Mouse (Mus musculus): ENCODE measurements at regions not wholly inside any gene's neighbourhood (a gene's known extent, or its start where the extent isn't known, plus 50 kb on each side); places are given as distances from the start of the nearest gene placed in this dataset.

- DNase-seq (ENCODE audit: low spot score in 2 of 2): no peak
These were observed 440.0 kb downstream of the Zfp536 start for GRCm38 (mm10) chr7:37333451-37333850.

GRCm38 (mm10) chr7:37335212-37335611 lies 438.2 kb downstream of the Zfp536 start:
- no peak for DNase-seq (ENCODE audit: low spot score in 2 of 2)

GRCm38 (mm10) chr7:37336171-37336850 lies 437.1 kb downstream of the Zfp536 start:
- DNase-seq (ENCODE audit: low spot score in 2 of 2): no peak

- no peak for DNase-seq (ENCODE audit: low spot score in 2 of 2)
These were observed 436.4 kb downstream of the Zfp536 start for GRCm38 (mm10) chr7:37336851-37337531.

DNA sequence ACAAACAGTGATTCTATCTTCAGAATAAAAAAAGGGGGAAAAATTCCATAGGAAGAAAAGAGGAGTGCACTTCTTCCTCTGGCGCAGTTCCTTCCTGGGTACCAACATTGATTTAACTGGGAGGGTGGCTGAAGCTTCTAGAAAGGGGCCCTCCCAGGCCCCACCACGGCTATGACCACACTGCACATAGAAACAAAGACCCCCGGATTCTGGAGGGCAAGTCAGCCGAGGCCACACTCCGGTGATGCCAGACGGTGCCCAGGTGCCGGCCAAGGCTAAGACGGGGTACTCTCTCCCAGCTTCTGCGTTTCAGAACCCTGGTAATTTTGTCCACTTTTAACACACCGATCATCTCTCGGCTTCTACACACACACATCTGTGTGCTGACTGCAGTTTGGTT lies 435.8 kb downstream of the Zfp536 start:
- DNase-seq (ENCODE audit: low spot score in 2 of 2): no peak

DNA sequence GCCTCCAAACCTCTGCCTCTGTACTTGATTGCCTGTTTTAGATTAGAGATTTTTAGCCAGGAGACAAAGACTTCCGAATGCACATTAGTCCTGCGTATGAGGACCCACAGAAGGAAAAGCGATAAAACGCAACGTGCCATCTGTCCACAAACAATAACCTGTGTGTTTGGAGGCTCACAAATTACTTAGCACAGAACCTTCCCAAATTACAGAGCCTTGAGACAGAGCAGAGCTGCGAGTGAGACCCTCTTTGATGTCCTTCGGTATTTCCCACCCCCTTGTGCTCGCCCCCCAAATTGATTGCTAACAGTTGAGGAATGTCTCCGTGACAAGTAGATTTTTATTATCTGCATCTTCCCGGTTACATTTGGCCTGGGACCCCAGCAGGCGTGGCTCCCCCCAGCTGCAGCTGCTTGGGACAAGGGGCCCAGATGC lies 435.4 kb downstream of the Zfp536 start:
- DNase-seq (ENCODE audit: low spot score in 2 of 2): no peak

DNA sequence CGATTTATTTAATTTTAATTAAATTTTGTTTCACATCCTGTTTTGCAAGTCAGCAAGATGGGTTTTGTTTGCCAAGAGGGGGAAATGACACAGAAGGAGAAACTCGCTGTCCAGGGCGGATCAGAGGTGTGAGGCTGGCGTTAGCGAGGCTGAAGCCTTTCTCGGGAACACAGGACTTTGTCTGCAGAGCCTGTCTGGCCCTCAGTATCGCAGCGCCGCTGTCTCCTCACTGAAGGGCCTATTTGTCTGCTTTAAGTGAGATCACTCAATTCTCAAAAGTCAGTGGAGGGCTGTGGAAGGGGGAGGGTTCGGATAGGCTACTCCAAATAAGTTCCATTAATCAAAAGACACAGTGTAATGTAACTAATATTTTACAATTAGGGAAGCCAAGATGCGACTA lies 430.8 kb downstream of the Zfp536 start:
- no peak for DNase-seq (ENCODE audit: low spot score in 2 of 2)

- DNase-seq (ENCODE audit: low spot score in 2 of 2): no peak
These were observed 430.3 kb downstream of the Zfp536 start for GRCm38 (mm10) chr7:37343021-37343593.

DNA sequence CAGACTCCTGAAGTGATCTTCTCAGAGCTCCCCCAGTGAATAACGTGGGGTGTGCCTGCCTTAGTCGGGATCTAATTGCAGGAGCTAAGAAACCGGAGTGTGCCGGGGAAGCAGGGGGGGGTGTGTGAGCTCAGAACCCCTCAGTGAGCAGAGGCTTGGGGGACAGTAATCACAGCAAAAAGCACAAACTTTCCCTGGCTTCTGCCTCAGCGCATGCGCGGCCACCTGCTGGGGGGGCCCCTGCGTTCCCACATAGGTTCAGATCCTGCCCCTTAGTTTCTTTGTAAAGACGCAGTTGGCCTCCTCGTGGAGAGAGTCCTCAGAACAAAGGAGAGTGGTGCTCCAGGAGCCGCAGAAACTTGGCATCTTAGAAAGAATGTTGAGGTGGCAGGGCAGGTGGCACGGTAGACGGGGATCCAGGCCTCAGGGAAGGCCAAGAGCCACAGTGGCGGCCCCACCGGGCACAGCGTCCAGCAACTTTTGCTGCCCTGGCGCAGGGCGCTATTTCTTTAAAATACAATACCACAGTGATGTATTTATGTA lies 429.7 kb downstream of the Zfp536 start:
- DNase-seq (ENCODE audit: low spot score in 2 of 2): no peak

- DNase-seq (ENCODE audit: low spot score in 2 of 2): peak; percentile 46 to 51
These were observed 427.4 kb downstream of the Zfp536 start for GRCm38 (mm10) chr7:37346041-37346440.

DNA sequence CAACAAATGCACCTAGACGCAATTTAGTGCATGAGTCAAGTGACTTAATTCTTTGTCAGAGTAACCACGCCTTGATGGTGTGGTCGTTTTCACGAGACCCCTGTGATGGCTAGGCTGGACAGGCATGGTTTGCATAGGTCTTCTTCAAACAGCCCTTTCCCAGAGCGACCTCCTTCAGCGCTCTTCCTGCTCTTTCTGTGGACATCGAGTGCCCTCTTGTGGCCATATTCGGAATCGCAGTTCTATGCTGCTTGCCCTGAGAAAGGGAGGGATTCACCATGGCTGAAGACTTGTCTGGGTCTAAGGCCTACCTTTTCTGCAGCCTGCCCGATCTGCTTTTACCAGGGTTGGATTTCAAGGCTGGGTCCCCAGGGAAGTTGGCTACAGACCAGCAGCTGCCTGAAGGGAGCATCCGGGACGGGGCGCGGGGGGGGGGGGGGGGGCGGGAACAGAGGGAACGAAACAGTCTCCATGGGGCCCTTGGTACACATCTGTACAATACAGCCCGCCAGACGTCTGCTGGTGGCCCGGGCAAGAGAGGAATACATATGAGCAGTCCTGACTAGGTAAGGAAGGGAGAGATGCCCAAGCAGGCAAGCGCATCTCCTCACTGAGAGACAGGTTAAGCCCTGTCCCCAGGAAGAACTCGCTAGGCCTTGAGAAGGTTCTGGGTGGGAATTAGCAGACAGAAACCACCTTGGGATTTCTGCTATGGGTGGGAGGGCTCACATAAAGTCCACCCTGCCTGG lies 415.6 kb downstream of the Zfp536 start:
- DNase-seq (ENCODE audit: low spot score in 2 of 2): peak; percentile 70 to 76

- no peak for DNase-seq (ENCODE audit: low spot score in 2 of 2)
These were observed 414.9 kb downstream of the Zfp536 start for GRCm38 (mm10) chr7:37358492-37358891.

DNA sequence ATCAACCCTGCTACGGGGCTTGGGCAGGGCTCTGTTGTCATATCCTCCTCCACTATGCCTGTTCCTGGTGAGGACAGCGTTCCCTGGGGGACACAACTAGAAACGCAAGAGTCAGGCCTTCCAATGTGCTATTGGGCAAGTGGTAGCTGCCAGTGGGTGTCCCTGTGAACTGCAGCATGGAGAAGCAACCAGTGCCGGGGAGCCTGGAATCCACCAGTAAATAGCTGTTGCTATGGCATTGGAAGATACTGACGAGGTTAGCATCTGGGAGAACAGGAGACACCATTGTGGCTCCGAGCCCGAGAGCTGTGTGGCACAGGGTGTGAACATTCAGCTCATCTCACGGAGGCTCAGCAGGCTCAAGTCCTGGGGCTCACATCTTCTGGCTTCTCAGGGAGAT lies 414.0 kb downstream of the Zfp536 start:
- no peak for DNase-seq (ENCODE audit: low spot score in 2 of 2)

DNA sequence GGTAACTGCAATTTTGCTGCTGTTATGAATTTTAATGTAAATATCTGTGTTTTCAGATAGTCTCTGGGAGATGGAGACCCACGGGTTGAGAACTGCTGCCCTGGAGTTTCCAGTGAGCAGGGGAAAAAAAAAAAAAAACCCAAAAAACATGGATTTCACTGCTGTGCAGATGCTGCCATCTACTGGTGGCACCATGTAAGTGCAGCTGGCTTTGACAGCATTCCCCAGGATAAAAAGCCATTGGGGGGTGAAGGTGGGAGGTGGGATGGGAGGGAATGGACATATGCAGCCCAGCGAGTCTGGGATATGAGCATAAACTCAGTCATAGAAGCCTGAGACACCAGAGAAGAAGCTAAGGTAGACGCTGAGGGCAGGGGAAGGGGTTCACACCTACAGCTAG lies 413.3 kb downstream of the Zfp536 start:
- no peak for DNase-seq (ENCODE audit: low spot score in 2 of 2)

DNA sequence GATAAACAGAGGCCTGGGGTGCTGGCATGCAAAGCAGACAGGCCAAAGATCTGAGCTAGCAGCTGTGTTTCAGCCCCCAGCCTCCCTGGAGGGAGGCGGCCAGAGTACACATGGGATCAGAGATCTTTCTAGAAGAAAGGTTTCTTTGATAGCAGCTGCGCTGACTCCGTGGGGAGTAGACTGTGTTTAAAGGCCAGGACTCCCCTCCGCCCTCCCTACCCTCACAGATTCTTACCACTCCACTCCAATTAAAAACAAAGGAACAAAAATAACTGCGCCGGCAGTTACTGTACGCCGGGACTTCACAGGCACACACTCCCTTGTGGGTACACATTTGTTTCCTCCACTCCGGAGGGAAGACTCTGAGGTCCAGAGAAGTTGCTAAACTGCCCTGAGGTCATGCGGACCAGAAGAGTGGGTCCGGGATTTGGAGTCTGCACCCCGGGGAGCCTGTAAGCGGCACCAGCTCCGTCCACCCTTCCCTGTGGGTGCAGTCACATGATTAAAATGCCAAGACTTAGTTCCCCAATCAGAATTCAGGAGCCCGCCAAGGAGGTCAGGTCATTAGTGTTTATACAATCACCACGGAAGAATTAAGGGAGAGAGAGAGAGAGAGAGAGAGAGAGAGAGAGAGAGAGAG lies 411.5 kb downstream of the Zfp536 start:
- no peak for DNase-seq (ENCODE audit: low spot score in 2 of 2)

GRCm38 (mm10) chr7:37362879-37363278 lies 410.6 kb downstream of the Zfp536 start:
- DNase-seq (ENCODE audit: low spot score in 2 of 2): no peak

DNA sequence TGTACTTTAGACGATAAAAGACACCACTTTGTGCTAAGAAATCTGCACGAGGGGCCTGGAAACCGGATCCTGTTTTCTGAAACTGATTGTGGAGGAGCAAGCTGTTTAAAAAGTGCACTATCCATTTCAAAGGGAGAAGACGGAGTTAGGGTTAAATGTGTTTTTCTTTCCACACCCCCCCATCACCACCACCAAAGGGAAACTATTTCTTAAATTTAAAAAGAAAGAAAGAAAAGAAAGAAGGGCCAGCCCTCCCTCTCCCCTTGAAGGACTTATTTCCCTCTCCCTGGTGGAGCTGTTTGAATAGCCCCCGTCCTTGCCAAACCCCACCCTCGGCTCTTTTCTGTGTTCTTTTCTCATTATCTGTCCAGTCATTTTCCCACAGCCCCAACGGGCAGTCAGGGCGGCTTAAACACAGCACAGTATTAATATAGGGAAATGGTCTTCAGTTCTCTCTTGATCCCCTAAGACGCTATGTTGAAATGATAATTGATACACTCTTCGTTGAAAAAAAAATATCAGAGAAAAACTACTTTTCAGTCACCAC lies 409.7 kb downstream of the Zfp536 start:
- no peak for DNase-seq (ENCODE audit: low spot score in 2 of 2)

DNA sequence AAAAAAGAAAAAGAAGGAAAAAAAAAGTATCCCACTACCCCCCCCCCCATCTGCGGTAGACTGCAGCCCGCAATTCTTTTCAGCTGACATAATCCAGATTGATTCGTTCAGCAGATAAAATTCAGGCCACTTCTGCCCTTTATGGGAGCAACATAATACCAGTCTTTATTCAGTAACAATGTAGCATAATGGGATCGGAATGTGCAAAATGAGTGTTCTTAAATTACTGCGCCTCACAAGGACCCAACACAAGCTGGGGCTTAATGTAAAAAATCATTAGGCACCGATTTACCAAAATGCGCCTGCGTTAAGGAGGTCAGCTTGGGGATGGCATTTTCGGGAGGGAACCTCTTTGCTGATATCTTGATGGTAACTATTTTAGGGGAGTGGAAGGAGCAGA lies 409.2 kb downstream of the Zfp536 start:
- no peak for DNase-seq (ENCODE audit: low spot score in 2 of 2)

DNA sequence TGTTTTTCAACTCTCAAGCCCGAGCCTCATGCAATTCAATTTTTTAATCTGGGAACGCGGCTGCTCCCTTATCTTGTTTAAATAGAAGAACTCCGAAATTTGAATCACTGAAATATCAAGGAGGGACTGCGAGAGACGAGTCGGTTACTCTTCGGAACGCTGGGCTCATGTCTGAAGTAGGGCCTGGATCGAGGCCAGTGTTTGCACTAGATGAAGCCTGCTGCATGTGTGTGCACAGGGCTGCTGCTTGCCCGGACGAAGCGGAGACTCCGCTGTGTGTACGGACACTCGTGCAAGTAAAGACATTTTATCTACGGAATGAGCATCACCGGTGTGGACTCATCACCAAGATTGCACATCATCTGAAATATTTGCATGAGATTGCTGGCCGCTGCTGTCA lies 407.4 kb downstream of the Zfp536 start:
- DNase-seq (ENCODE audit: low spot score in 2 of 2): no peak

DNA sequence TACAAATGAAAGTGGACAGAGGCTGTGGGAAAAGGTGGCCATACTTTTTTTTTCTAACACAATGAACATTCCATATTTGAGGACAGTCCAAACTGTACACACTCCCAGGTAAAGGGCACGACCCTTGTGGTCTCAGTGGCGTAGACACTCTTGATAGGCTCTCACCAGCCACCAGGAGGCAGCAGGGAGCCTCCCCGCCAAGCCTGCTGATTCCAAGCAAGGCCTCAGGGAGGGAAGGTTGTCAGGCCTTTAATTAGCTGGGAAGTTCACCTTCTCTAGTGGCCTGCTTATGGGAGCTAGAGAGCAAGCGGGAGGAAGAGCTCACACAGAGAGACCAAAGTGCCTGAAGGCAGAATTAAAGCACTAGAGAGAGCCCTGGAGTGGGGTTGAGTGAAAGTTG lies 403.7 kb downstream of the Zfp536 start:
- DNase-seq (ENCODE audit: low spot score in 2 of 2): no peak

DNA sequence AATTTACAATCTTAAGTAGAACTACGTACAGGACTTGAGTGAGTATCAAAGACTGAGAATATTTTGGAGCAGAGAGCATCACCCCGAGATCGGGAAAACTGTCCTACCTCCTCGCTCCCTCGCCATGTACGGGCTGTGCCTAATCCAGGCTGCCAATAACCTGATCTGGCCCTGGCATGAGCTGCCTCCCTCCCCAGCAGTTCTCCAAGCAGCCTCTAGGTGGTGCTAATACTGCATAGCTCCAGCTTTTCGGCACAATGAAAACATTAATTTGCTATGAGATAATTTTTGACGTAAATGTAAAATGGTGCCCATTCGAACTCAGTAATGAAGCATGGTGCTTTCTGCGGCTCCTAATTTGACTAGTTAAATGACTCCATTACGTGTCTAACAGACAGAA lies 399.6 kb downstream of the Zfp536 start:
- peak; percentile 67 to 70 for DNase-seq (ENCODE audit: low spot score in 2 of 2)
